7 mouse cellular contexts compared by ENCODE assay signal in genomic region chr9:44364480-44364879, GRCm38 (mm10). TPM values are rescaled to one million over a fixed set of nuclear protein-coding genes. Genes with fewer than 3 reads are reported as not detected.
DNase-seq lines count a peak whose midpoint lies in the region; ATAC-seq lines count a peak whose summit lies in the region.

No protein-coding gene starts in this region.

- H3K9ac ChIP-seq in kidney, embryonic 14.5 days (ENCODE audit: low read depth, low read length) = no peak overlapping the region
- no peak overlapping the region for H3K9ac ChIP-seq in midbrain, embryonic 14.5 days (replicated peaks; ENCODE audit: low read length)

- no peak overlapping the region for H3K4me2 ChIP-seq in kidney, embryonic 14.5 days (replicated peaks; ENCODE audit: low read depth, low read length)
- no peak overlapping the region for H3K4me2 ChIP-seq in midbrain, embryonic 14.5 days (ENCODE audit: low read length)

- H3K9me3 ChIP-seq in kidney, embryonic 14.5 days (ENCODE audit: control insufficient read depth, low read length) = no peaks in the 10 kb centered on the region
- H3K9me3 ChIP-seq in midbrain, embryonic 14.5 days (ENCODE audit: control insufficient read depth, low read length) = no peaks in the 10 kb centered on the region

- no peak for ATAC-seq in kidney, embryonic 14.5 days (ENCODE audit: low FRiP score, low TSS enrichment)
- ATAC-seq in midbrain, embryonic 14.5 days (ENCODE audit: low FRiP score, low TSS enrichment) = no peak

- peak; percentile 62 for DNase-seq in kidney, adult 9 months
- peak; percentile 17 to 47 for DNase-seq in CD8-positive naive resting alpha-beta T cell, adult 2 months (ENCODE audit: low read depth in 2 of 2, low spot score in 2 of 2)
- DNase-seq in R1 (ENCODE audit: low read depth, low spot score) = peak; percentile 85
- peak; percentile 21 for DNase-seq in lung, postnatal 14 days
- DNase-seq in cerebellum, adult 18-20 months = no peak
- no peak for DNase-seq in midbrain, embryonic 14.5 days

- peaks cover 3% of the 10 kb centered on the region for H3K36me3 ChIP-seq in kidney, embryonic 14.5 days (ENCODE audit: control insufficient read depth, insufficient read depth, low read length)
- H3K36me3 ChIP-seq in midbrain, embryonic 14.5 days (ENCODE audit: control insufficient read depth, insufficient read depth, low read length) = peaks cover 3% of the 10 kb centered on the region

- WGBS in kidney, embryonic 14.5 days = 69% methylated on average over 3 of the region's 3 CpGs
- 66% methylated on average over 3 of the region's 3 CpGs for WGBS in midbrain, embryonic 14.5 days

- no peak overlapping the region for H3K4me3 ChIP-seq in kidney, embryonic 14.5 days (ENCODE audit: low read length)
- no peak overlapping the region for H3K4me3 ChIP-seq in midbrain, embryonic 14.5 days (replicated peaks; ENCODE audit: low read depth, low read length)

- H3K27me3 ChIP-seq in kidney, embryonic 14.5 days (ENCODE audit: control insufficient read depth, insufficient read depth, low read length) = no peaks in the 10 kb centered on the region
- no peaks in the 10 kb centered on the region for H3K27me3 ChIP-seq in midbrain, embryonic 14.5 days (ENCODE audit: control insufficient read depth, insufficient read depth, low read length)

- peaks cover 6% of the 10 kb centered on the region; the same call in 1 of the 2 replicates for H3K4me1 ChIP-seq in kidney, embryonic 14.5 days (ENCODE audit: control insufficient read depth, insufficient read depth, low read length)
- H3K4me1 ChIP-seq in midbrain, embryonic 14.5 days (ENCODE audit: control insufficient read depth, insufficient read depth, low read length) = peaks cover 7% of the 10 kb centered on the region

- no peak overlapping the region for H3K27ac ChIP-seq in kidney, embryonic 14.5 days (ENCODE audit: low read depth, low read length)
- H3K27ac ChIP-seq in midbrain, embryonic 14.5 days (replicated peaks; ENCODE audit: low read depth, low read length) = no peak overlapping the region

RNA-seq across cellular contexts. Expression of gene Vps11, which starts 3.0 kb away (rescaled TPM):
- polyA plus RNA-seq in kidney, embryonic 14.5 days (2014; fragmentation: Nextera tagmentation; extraction: Ambion mirVana) = 18.0 and 28.1 TPM in 2 replicates
- 34.4 and 36.7 TPM in 2 replicates for polyA plus RNA-seq in midbrain, embryonic 14.5 days (2014; fragmentation: Nextera tagmentation; extraction: Ambion mirVana)

RNA-seq across cellular contexts. Expression of gene Hyou1, which starts 14.8 kb away (rescaled TPM):
- polyA plus RNA-seq in kidney, embryonic 14.5 days (2014; fragmentation: Nextera tagmentation; extraction: Ambion mirVana) = 23.2 and 45.2 TPM in 2 replicates
- polyA plus RNA-seq in midbrain, embryonic 14.5 days (2014; fragmentation: Nextera tagmentation; extraction: Ambion mirVana) = 18.2 and 27.1 TPM in 2 replicates

RNA-seq across cellular contexts. Expression of gene Hmbs, which starts 20.5 kb away (rescaled TPM):
- 123 and 136 TPM in 2 replicates for polyA plus RNA-seq in kidney, embryonic 14.5 days (2014; fragmentation: Nextera tagmentation; extraction: Ambion mirVana)
- 53.5 and 64.7 TPM in 2 replicates for polyA plus RNA-seq in midbrain, embryonic 14.5 days (2014; fragmentation: Nextera tagmentation; extraction: Ambion mirVana)

RNA-seq across cellular contexts. Expression of gene H2afx, which starts 30.0 kb away (rescaled TPM):
- 413 and 421 TPM in 2 replicates for polyA plus RNA-seq in kidney, embryonic 14.5 days (2014; fragmentation: Nextera tagmentation; extraction: Ambion mirVana)
- 98.1 and 128 TPM in 2 replicates for polyA plus RNA-seq in midbrain, embryonic 14.5 days (2014; fragmentation: Nextera tagmentation; extraction: Ambion mirVana)

RNA-seq across cellular contexts. Expression of gene Slc37a4, which starts 32.2 kb away (rescaled TPM):
- polyA plus RNA-seq in kidney, embryonic 14.5 days (2014; fragmentation: Nextera tagmentation; extraction: Ambion mirVana) = 29.9 and 37.8 TPM in 2 replicates
- 42.9 and 46.8 TPM in 2 replicates for polyA plus RNA-seq in midbrain, embryonic 14.5 days (2014; fragmentation: Nextera tagmentation; extraction: Ambion mirVana)

Comparison
In these comparisons a context has a peak if more than half of its experiments do, and no peak if none do; other contexts are left out.
1. DNase-seq: peak in kidney, adult 9 months (single experiment), CD8-positive naive resting alpha-beta T cell, adult 2 months (2 of 2), R1 (single experiment) and lung, postnatal 14 days (single experiment); none in cerebellum, adult 18-20 months (0 of 2) and midbrain, embryonic 14.5 days (single experiment).